Mouse (Mus musculus) monocyte, adult 5-6 weeks (primary cell): Measurements from ENCODE around the gene Tbc1d16. TPM values are rescaled to one million over a fixed set of nuclear protein-coding genes. Genes with fewer than 3 reads are reported as not detected.
"Not testable (repeated sequence)": the region's sequence is repeated elsewhere in the genome, so short reads cannot be mapped to it uniquely, and the experiment has no call there.

Experiments
- ATAC-seq: fragments of 153-309, 156-312 bp; replicated peaks from 2 replicates; pipeline ENCODE4 v1.8.0; 2017; ENCODE audit warnings: mild to moderate bottlenecking; ENCODE audit not compliant: low TSS enrichment, insufficient number of reproducible peaks, severe bottlenecking, poor library complexity, low FRiP score
- total RNA-seq: library from RNA; stranded (forward); fragments of 200-1000, 200-491, 200-594 nt; gene quantifications from 3 replicates; pipeline ENCODE4 v1.2.3, GENCODE M21; 2017

The Tbc1d16 gene
- total RNA-seq: 0.21 to 0.86 TPM (median 0.49 TPM) in 3 replicates

- peak; percentile 41 for ATAC-seq
Observed at GRCm38 (mm10) chr11:119228091-119228781, at the start of gene Tbc1d16, which contains the start of gene Ccdc40. Gene Tbc1d16 (minus strand): TSS chr11:119228499. Gene Ccdc40 (plus strand): TSS chr11:119228572.

GRCm38 (mm10) chr11:119273186-119273930 lies 45.1 kb upstream of the Tbc1d16 start:
- no peak for ATAC-seq

GRCm38 (mm10) chr11:119272492-119272891 lies 44.2 kb upstream of the Tbc1d16 start:
- ATAC-seq: not testable (repeated sequence)

GRCm38 (mm10) chr11:119268557-119269195 lies 40.4 kb upstream of the Tbc1d16 start:
- no peak for ATAC-seq

- peak; percentile 95 for ATAC-seq
Observed at GRCm38 (mm10) chr11:119267768-119268556, 39.7 kb upstream of the Tbc1d16 start, which contains the start of gene Gaa. Gene Gaa (plus strand): TSS chr11:119267887.

GRCm38 (mm10) chr11:119267241-119267674 lies 39.0 kb upstream of the Tbc1d16 start:
- no peak for ATAC-seq

GRCm38 (mm10) chr11:119265811-119266210 lies 37.5 kb upstream of the Tbc1d16 start:
- ATAC-seq: no peak

- ATAC-seq: no peak
Observed at GRCm38 (mm10) chr11:119264413-119264812, 36.1 kb upstream of the Tbc1d16 start.

- ATAC-seq: no peak
Observed at GRCm38 (mm10) chr11:119259977-119260376, 31.7 kb upstream of the Tbc1d16 start.

- peak; percentile 57; the same call in 1 of the 2 replicates for ATAC-seq
Observed at GRCm38 (mm10) chr11:119258572-119259322, 30.4 kb upstream of the Tbc1d16 start.

- ATAC-seq: no peak
Observed at GRCm38 (mm10) chr11:119258216-119258571, 29.9 kb upstream of the Tbc1d16 start.

- ATAC-seq: not testable (repeated sequence)
Observed at GRCm38 (mm10) chr11:119256557-119256956, 28.3 kb upstream of the Tbc1d16 start.

- ATAC-seq: peak; percentile 49
Observed at GRCm38 (mm10) chr11:119252854-119253541, 24.7 kb upstream of the Tbc1d16 start.

GRCm38 (mm10) chr11:119250998-119251397 lies 22.7 kb upstream of the Tbc1d16 start:
- no peak for ATAC-seq

- peak; percentile 73 for ATAC-seq
Observed at GRCm38 (mm10) chr11:119249011-119249410, 20.7 kb upstream of the Tbc1d16 start.

- ATAC-seq: not testable (repeated sequence)
Observed at GRCm38 (mm10) chr11:119245543-119245942, 17.2 kb upstream of the Tbc1d16 start.

GRCm38 (mm10) chr11:119239480-119239879 lies 11.2 kb upstream of the Tbc1d16 start:
- no peak for ATAC-seq
